Mouse (Mus musculus) hematopoietic stem cell, adult 5-6 weeks (primary cell): ENCODE data around the gene Junb. TPM values are rescaled to one million over a fixed set of nuclear protein-coding genes. Genes with fewer than 3 reads are reported as not detected.

Experiments
- ATAC-seq, 2 experiments: fragments of 125-278 bp in 1 of 2; replicated peaks in 1 of 2; 2 replicates each; pipeline ENCODE4 v1.8.0; 2016 to 2017; ENCODE audit warnings: inconsistent platforms in 2 of 2, mild to moderate bottlenecking in 2 of 2, moderate number of reproducible peaks in 2 of 2, low read depth in 1 of 2, moderate TSS enrichment in 1 of 2; ENCODE audit not compliant: low FRiP score in 2 of 2, poor library complexity in 2 of 2, severe bottlenecking in 2 of 2, insufficient read depth in 1 of 2, low TSS enrichment in 1 of 2
- total RNA-seq: library from RNA; stranded (forward); fragments of 172-1452, 232-1000 nt; gene quantifications from 2 replicates; pipeline ENCODE4 v1.2.3, GENCODE M21; 2017

Junb gene
- total RNA-seq, 1 experiment from 2014 or later, result 208 TPM

GRCm38 (mm10) chr8:84977435-84978247 lies 877 bp downstream of the Junb start:
- peak in 1 of 2 experiments; percentile 4; a peak in 1 of 4 replicates for ATAC-seq

GRCm38 (mm10) chr8:84976763-84977434 lies 1.6 kb downstream of the Junb start:
- ATAC-seq, result no peak

DNA sequence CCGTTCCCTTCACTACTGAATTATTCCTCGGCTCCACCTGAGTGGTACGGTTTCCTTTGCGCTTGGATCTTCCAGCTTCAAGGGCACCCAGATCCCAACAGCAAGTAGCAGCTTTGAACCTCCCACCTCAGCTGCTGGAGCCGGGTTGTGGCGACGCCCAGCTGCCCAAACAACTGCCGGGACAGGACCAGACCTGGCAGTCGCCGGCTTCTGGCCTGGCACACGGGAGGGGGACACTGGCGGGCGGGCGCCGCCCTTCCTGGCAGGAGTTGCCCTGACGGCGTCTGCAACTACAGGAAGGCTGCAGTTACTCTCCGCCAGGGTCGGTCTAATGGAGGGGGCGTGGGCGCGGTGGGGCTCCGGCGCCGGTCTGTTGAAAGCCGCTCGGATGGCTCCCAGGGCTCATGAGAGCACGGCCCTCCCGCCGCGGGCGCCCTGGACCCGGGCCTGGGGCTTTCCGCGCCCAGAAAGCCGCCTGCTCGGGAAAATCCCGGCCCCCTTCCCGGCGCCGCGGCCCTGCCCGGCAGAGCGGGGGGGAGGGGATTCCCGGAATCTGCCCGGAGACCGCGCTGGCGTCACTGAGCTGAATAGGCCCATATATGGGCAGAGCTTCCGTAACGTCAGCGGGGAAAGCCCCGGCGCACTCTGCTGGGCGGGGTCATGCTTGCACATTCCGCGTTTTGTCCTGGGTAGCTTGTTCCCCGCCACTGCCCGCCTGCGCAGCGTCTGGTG lies 2.3 kb downstream of the Junb start:
- peak; percentile 33 to 43 for ATAC-seq

- ATAC-seq, result no peak
Measured at GRCm38 (mm10) chr8:84975434-84975833, 3.1 kb downstream of the Junb start.

DNA sequence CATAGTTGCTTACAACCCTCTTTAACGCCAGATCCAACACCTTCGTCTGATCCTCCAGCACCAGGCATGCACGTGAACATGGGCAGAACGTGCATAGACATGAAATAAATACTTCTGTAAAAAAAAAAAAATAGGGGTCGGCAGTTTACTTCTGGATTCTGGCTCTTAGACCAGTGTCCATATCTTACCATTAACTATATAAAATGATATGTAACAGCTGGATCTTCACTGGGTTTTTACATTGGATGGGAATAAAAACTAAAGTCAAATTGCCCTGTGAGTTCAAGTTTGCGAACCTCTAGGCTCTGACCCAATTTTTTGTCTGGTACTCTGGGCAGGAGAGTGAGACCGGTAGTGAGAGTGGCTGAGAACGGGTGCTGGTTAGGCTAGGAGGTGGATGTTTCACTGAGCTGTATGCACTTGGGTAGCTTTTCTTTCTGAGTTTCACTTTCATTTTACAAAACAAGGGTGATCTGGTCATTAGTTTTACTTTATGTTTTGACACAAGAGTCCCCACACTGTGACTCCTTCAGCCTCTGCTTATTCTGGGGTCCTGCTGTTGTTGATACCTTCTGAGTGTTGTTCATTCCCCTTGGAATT lies 3.9 kb downstream of the Junb start:
- no peak for ATAC-seq

DNA sequence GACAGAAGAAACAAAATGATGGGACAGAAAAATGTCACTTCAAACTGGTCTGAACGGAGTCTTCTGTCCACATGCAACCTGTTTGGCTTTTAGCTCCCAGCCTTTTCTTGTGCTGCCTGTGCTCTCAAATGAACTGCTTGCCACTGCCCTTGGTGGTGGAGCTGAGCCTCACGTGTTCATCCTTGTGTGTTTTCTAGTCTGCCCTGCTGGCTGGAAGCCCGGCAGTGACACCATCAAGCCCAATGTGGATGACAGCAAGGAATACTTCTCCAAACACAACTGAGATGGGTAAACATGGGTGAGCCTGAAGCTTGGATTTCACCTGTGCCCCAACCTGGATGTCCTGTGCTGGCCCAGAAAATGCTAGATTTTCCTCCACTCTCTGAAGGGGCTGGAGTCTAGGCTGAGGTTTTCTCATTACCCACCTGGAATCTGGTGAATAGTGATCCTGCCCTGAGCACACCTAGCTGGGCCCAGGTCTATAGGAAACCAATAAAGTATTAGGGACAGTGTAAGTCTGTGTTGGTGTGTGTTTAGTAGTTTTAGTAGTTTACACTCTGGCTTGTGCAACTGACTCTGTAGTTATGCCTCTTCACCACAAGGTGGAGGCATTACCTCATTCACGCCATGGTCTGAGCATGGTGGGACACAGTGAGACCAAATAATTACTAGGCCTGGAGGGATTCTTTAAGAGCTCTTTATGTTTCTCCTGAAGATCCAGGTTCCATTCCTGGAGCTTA lies 4.5 kb downstream of the Junb start:
- ATAC-seq, result no peak

GRCm38 (mm10) chr8:84973079-84973478 lies 5.4 kb downstream of the Junb start:
- no peak for ATAC-seq

- no peak for ATAC-seq
Measured at GRCm38 (mm10) chr8:84970913-84971312, 7.6 kb downstream of the Junb start.

GRCm38 (mm10) chr8:84970135-84970790 lies 8.3 kb downstream of the Junb start:
- no peak for ATAC-seq

DNA sequence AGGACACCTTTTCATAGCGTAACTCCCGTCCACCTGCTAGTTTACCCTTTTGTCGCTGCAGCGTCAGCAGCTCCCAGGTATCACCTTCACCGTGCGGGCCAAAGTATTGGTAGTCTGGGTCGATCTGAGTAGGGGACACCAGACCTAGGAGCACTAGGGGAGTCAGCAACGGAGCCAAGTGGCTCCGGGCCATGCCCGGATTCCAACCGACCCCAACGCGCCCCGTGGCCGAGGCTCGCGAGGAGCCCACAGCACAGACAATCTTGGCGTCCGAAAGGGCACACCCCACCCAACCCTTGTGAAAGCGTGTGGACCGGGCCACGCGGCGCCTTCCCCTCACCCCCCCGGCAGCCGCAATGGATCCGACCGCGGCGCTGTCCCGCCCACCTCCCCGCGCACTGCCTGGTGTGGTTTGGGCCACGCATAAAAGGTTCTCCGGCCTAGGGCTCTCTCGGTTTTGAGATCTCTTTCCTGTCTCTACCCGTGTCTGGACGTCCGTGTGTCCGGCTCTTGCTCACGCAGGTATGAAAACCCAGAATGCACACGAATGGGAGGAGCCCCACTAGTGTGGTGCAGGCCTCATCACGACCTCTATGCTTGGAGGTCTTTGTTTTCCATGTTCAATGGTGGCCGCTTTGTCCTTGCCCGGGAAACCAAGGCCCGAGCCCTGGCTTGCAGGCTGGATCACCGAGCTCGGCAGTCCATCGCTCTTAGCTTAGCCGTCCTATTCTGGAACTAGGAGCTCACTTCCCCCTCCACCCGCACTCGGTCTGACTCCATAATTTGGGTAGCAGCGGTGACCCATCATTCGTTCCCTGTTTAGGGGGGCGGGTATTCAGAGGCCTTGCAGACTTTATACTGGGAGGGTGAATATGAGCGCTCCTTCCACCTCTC lies 9.0 kb downstream of the Junb start, which contains the start of the genes Gm49661, Prdx2 and Rnaseh2a:
Gene Gm49661 (minus strand): TSS at position 193 of the 894 bp plus-strand sequence.
Gene Prdx2 (plus strand): TSS at position 347 of the 894 bp plus-strand sequence.
Gene Rnaseh2a (minus strand): TSS at position 527 of the 894 bp plus-strand sequence.
- ATAC-seq, result peak; percentile 14 to 37; a peak in 2 of 4 replicates

DNA sequence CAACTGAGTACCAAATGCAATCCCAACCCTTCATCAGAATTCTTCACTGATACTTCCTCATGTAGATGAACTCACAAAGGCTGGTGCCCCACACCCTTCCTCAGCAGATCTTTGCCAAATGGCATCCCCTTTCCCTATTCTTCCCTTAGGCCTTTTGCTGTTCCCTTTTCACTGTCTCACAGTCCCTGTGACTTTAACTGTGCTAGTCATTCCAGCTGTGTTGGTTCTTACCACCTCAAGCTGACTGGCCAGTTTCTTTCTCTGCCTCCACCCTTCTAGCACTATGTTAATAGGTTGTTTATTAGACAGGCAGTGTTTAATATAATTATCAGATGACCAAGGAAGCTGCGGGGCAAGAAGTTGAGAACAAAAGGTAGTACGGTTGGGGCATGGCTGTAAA lies 9.9 kb downstream of the Junb start:
- no peak for ATAC-seq

- ATAC-seq, result no peak
Measured at GRCm38 (mm10) chr8:84967532-84968304, 10.8 kb downstream of the Junb start.

- no peak for ATAC-seq
Measured at GRCm38 (mm10) chr8:84966603-84967002, 11.9 kb downstream of the Junb start.

DNA sequence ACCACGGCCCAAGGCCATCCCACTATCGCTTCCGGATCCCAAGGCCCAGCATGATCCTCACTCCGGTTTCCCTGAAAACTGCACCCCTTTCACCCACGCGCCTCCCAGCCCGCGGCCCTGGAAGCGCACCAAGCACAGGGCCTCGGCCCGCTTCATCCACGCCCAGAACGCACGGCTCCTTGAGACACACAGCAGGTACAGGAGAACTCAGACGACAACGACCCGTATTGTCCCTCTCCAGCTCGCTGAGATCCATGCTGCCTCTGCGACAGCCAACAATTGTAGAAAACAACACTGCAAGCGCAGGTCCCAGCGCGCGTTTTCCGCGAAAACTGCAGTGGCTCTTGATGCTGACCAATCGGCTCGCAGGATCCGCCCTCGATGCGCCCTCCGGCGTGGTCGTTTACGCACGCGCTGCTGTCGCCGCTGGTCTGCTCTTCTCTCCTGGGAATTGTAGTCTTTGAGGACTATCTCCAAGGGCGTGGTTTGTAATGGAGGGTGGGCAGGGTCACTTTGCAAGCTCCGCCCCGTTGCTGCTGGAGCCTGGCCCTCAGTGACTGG lies 12.7 kb downstream of the Junb start:
- peak; percentile 93 to 94 for ATAC-seq

- ATAC-seq, result no peak
Measured at GRCm38 (mm10) chr8:84963952-84964351, 14.6 kb downstream of the Junb start.
